Mouse (Mus musculus): Measurements from ENCODE around the gene Adap1. TPM values are rescaled to one million over a fixed set of nuclear protein-coding genes. Genes with fewer than 3 reads are reported as not detected.

Gene Adap1
- polyA plus RNA-seq (2012; rRNA removed; ENCODE audit: low replicate concordance): 36.3 and 61.5 TPM in 2 replicates

GRCm38 (mm10) chr5:139325395-139325966 is at the start of gene Adap1:
Adap1 (minus strand) TSS chr5:139325622.

GRCm38 (mm10) chr5:139352317-139352716 is 26.9 kb upstream of the Adap1 start, which contains the start of gene Cyp2w1:
Cyp2w1 (plus strand) TSS chr5:139352617.

GRCm38 (mm10) chr5:139351134-139351533 is 25.7 kb upstream of the Adap1 start, which contains the start of gene Cox19:
Cox19 (minus strand) TSS chr5:139351418.

GRCm38 (mm10) chr5:139252081-139252909 is 73.1 kb downstream of the Adap1 start, which contains the start of gene Get4:
Get4 (plus strand) TSS chr5:139252324.

Other genes with a start within 250 kb of the Adap1 start
- 7.4 and 27.9 TPM in 2 replicates for gene Prkar1b, start 175.6 kb downstream of the Adap1 start, polyA plus RNA-seq (2012; rRNA removed; ENCODE audit: low replicate concordance)
- gene Dnaaf5, start 175.4 kb downstream of the Adap1 start, polyA plus RNA-seq (2012; rRNA removed; ENCODE audit: low replicate concordance): 13.9 and 21.5 TPM in 2 replicates
- gene Sun1, start 125.0 kb downstream of the Adap1 start, polyA plus RNA-seq (2012; rRNA removed; ENCODE audit: low replicate concordance): 47.0 and 57.2 TPM in 2 replicates
- 76.9 and 154 TPM in 2 replicates for gene Get4, start 73.3 kb downstream of the Adap1 start, polyA plus RNA-seq (2012; rRNA removed; ENCODE audit: low replicate concordance)
- 131 and 211 TPM in 2 replicates for gene Cox19, start 25.8 kb upstream of the Adap1 start, polyA plus RNA-seq (2012; rRNA removed; ENCODE audit: low replicate concordance)
- not detected in 2 replicates for gene Cyp2w1, start 27.0 kb upstream of the Adap1 start, polyA plus RNA-seq (2012; rRNA removed; ENCODE audit: low replicate concordance)
- gene Gpr146, start 52.1 kb upstream of the Adap1 start, polyA plus RNA-seq (2012; rRNA removed; ENCODE audit: low replicate concordance): 34.4 and 64.9 TPM in 2 replicates
- 1.9 and 3.7 TPM in 2 replicates for gene C130050O18Rik, start 79.7 kb upstream of the Adap1 start, polyA plus RNA-seq (2012; rRNA removed; ENCODE audit: low replicate concordance)
- 7.3 and 9.9 TPM in 2 replicates for gene Gper1, start 97.5 kb upstream of the Adap1 start, polyA plus RNA-seq (2012; rRNA removed; ENCODE audit: low replicate concordance)
- 9.0 and 18.2 TPM in 2 replicates for gene 3110082I17Rik, start 134.9 kb upstream of the Adap1 start, polyA plus RNA-seq (2012; rRNA removed; ENCODE audit: low replicate concordance)
- gene Zfand2a, start 158.9 kb upstream of the Adap1 start, polyA plus RNA-seq (2012; rRNA removed; ENCODE audit: low replicate concordance): 21.4 and 28.9 TPM in 2 replicates
- gene Uncx, start 217.9 kb upstream of the Adap1 start, polyA plus RNA-seq (2012; rRNA removed; ENCODE audit: low replicate concordance): not detected in 2 replicates

Data from subcutaneous adipose tissue, adult 2 months (tissue).